Mouse (Mus musculus): ENCODE results near the gene Kcnma1.

Kcnma1 gene

GRCm38 (mm10) chr14:23959061-23959460, 55.2 kb downstream of the Kcnma1 start:
- DNase-seq = no peak

- no peak for DNase-seq
Observed at GRCm38 (mm10) chr14:23957270-23957669, 57.0 kb downstream of the Kcnma1 start.

- no peak for DNase-seq
Observed at GRCm38 (mm10) chr14:23943876-23944275, 70.4 kb downstream of the Kcnma1 start.

GRCm38 (mm10) chr14:23943152-23943551, 71.1 kb downstream of the Kcnma1 start:
- DNase-seq = no peak

- no peak for DNase-seq
Observed at GRCm38 (mm10) chr14:23942103-23942502, 72.2 kb downstream of the Kcnma1 start.

- no peak for DNase-seq
Observed at GRCm38 (mm10) chr14:23935016-23935415, 79.3 kb downstream of the Kcnma1 start.

GRCm38 (mm10) chr14:23931671-23932071, 82.6 kb downstream of the Kcnma1 start:
- no peak for DNase-seq

GRCm38 (mm10) chr14:23929168-23929567, 85.1 kb downstream of the Kcnma1 start:
- DNase-seq = no peak

- DNase-seq = no peak
Observed at GRCm38 (mm10) chr14:23923356-23923755, 90.9 kb downstream of the Kcnma1 start.

- DNase-seq = no peak
Observed at GRCm38 (mm10) chr14:23922755-23923154, 91.5 kb downstream of the Kcnma1 start.

GRCm38 (mm10) chr14:23911108-23911629, 103.1 kb downstream of the Kcnma1 start:
- no peak for DNase-seq

GRCm38 (mm10) chr14:23908564-23908963, 105.7 kb downstream of the Kcnma1 start:
- no peak for DNase-seq

- DNase-seq = no peak
Observed at GRCm38 (mm10) chr14:23902636-23903279, 111.5 kb downstream of the Kcnma1 start.

GRCm38 (mm10) chr14:23899462-23899861, 114.8 kb downstream of the Kcnma1 start:
- no peak for DNase-seq

GRCm38 (mm10) chr14:23897815-23898214, 116.5 kb downstream of the Kcnma1 start:
- DNase-seq = no peak

- no peak for DNase-seq
Observed at GRCm38 (mm10) chr14:23896036-23896435, 118.3 kb downstream of the Kcnma1 start.

- DNase-seq = no peak
Observed at GRCm38 (mm10) chr14:23886112-23886511, 128.2 kb downstream of the Kcnma1 start.

GRCm38 (mm10) chr14:23885539-23885938, 128.8 kb downstream of the Kcnma1 start:
- no peak for DNase-seq

- DNase-seq = no peak
Observed at GRCm38 (mm10) chr14:23885071-23885470, 129.2 kb downstream of the Kcnma1 start.

GRCm38 (mm10) chr14:23882001-23882400, 132.3 kb downstream of the Kcnma1 start:
- DNase-seq = no peak

GRCm38 (mm10) chr14:23879331-23879730, 135.0 kb downstream of the Kcnma1 start:
- no peak for DNase-seq

GRCm38 (mm10) chr14:23877561-23877960, 136.7 kb downstream of the Kcnma1 start:
- DNase-seq = no peak

- DNase-seq = no peak
Observed at GRCm38 (mm10) chr14:23874545-23874944, 139.7 kb downstream of the Kcnma1 start.

GRCm38 (mm10) chr14:23857034-23857433, 157.3 kb downstream of the Kcnma1 start:
- DNase-seq = no peak

- no peak for DNase-seq
Observed at GRCm38 (mm10) chr14:23854946-23855345, 159.3 kb downstream of the Kcnma1 start.
